Mouse (Mus musculus) kidney, adult 2 months (tissue): Measurements from ENCODE around the gene Tmem268. TPM values are rescaled to one million over a fixed set of nuclear protein-coding genes. Genes with fewer than 3 reads are reported as not detected.
A peak's percentile ranks its signal among the peaks of the same experiment; 100 is the strongest.

Experiments
- DNase-seq: peaks from one replicate; pipeline ENCODE4 v3.0.0; 2021
- H3K27ac ChIP-seq: fragments of 200-500 bp; 2 replicates; pipeline ENCODE4 v1.5.1; 2012; ENCODE audit warnings: low read depth, low read length, control low read depth, inconsistent platforms; ENCODE audit not compliant: insufficient read depth
- H3K27me3 ChIP-seq: fragments of 200-500 bp; replicated peaks from 2 replicates; pipeline ENCODE4 v1.6.1; 2012; ENCODE audit warnings: mild to moderate bottlenecking, moderate library complexity, low read length, inconsistent platforms; ENCODE audit not compliant: control insufficient read depth, insufficient read depth
- H3K36me3 ChIP-seq: fragments of 200-500 bp; 2 replicates; pipeline ENCODE4 v1.6.1; 2012; ENCODE audit warnings: mild to moderate bottlenecking, moderate library complexity, low read length, inconsistent platforms; ENCODE audit not compliant: control insufficient read depth, insufficient read depth
- H3K4me1 ChIP-seq: fragments of 200-500 bp; 2 replicates; pipeline ENCODE4 v1.6.1; 2011; ENCODE audit warnings: low read length; ENCODE audit not compliant: control insufficient read depth, insufficient read depth
- H3K4me3 ChIP-seq: fragments of 200-500 bp; 2 replicates; pipeline ENCODE4 v1.5.1; 2011; ENCODE audit warnings: mild to moderate bottlenecking, low read depth, low read length, control low read depth; ENCODE audit not compliant: insufficient read depth
- CTCF ChIP-seq: fragments of 200-500 bp; conservative IDR thresholded peaks from 2 replicates; pipeline ENCODE4 v1.5.1; 2011; ENCODE audit warnings: low read depth, mild to moderate bottlenecking, control low read depth, low read length, moderate library complexity, mixed read lengths; ENCODE audit not compliant: insufficient read depth, insufficient read length
- POLR2A ChIP-seq: fragments of 200-500 bp; IDR thresholded peaks from one replicate; pipeline ENCODE4 v1.6.1; 2011; ENCODE audit warnings: low read depth, low read length, control low read depth
- WGBS: fragments of 180-500 bp; shearing (Covaris S2); methylation state at CpG from one replicate; pipeline ENCODE4 v1.1.7; 2018; 5-methylcytosine and 5-hydroxymethylcytosine counted together
- polyA plus RNA-seq: library from polyadenylated mRNA; depleted of rRNA; stranded (reverse); fragments of >200 nt; gene quantifications from 2 replicates; pipeline ENCODE4 v1.2.3, GENCODE M21; 2012

Tmem268 gene
- polyA plus RNA-seq, 1 experiment, result 10.1 TPM

DNA sequence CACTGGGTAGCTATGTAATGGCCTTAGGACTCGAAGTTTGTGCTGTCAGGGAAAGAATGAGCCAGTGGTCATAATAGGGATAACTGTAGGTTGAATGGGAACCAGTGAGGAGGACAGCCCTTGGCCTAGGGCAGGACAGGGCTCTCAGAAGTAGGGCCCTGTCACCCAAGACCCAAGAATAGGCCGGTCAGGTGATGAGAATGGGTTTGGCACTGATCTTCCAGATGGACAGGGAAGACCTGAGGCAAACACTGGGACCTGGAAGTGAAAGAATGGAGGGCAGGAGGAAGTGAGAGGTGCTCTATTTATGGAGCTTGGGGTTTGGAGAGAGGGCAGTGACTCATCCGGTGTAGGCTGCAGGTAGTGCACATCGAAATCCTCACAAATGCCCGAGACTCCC, 1.9 kb upstream of the Tmem268 start:
- Histone ChIP-seq H3K27me3 (no peaks in the 10 kb centered on the region), H3K4me1 (peaks cover 30% of the 10 kb centered on the region), H3K36me3 (no peaks in the 10 kb centered on the region; the same call in 1 of the 2 replicates), H3K27ac (no peak overlapping the region), H3K4me3 (no peak overlapping the region)
- TF ChIP-seq CTCF (no peak), POLR2A (no peak)
- WGBS, result 67% methylated on average over 5 of the region's 5 CpGs
- no peak for DNase-seq

DNA sequence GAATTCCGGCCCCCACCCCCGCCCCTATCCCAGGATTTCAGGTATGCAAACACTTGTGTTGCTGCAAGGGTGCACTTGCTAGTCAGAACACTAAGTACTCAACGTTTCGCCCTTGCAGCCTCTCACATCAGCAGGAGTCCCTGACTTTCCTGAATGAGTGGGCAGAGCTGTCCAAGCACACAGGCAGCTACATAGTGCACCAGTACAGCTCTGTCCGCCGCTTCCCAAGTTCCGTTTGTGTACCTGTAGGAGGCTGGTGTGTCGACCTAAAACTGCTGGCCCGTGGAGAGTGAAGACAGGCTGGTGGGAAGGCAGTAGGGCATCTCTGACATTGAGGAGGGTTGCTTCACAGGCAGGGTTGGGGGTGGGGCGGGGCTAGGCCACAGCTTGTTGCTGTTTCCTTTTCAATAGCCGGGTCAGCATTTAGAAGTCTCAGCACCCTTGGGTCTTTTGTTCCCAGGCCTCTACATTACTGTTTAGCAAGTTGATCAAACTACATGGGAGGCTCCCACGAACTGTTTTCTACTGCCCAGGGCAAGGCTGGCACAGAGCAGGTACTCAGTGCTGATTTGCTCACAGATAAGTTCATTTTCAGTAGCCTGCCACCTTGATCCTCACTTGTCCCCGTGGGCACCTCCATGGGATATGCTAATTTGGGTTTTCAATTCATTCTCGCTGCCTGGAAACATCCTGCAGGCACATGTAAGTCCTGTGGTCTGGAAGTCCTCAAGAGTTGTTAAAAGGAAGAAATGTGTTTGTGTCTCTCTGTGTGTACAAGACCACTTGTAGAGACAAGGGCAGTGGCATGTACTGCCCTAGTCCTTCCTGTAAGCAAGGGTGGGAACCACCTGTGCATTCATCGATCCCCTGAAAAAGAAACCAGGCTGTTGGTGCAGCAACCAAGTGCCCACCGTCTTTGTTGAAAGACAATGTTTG, 1.2 kb upstream of the Tmem268 start:
- no peaks in the 10 kb centered on the region for H3K27me3 ChIP-seq
- 38% methylated on average over 16 of the region's 16 CpGs for WGBS
- DNase-seq, result peak; percentile 45
- no peak overlapping the region; the same call in 1 of the 2 replicates for H3K27ac ChIP-seq
- no peaks in the 10 kb centered on the region; the same call in 1 of the 2 replicates for H3K36me3 ChIP-seq
- TF ChIP-seq CTCF (no peak), POLR2A (no peak)
- no peak overlapping the region for H3K4me3 ChIP-seq
- H3K4me1 ChIP-seq, result peaks cover 36% of the 10 kb centered on the region

DNA sequence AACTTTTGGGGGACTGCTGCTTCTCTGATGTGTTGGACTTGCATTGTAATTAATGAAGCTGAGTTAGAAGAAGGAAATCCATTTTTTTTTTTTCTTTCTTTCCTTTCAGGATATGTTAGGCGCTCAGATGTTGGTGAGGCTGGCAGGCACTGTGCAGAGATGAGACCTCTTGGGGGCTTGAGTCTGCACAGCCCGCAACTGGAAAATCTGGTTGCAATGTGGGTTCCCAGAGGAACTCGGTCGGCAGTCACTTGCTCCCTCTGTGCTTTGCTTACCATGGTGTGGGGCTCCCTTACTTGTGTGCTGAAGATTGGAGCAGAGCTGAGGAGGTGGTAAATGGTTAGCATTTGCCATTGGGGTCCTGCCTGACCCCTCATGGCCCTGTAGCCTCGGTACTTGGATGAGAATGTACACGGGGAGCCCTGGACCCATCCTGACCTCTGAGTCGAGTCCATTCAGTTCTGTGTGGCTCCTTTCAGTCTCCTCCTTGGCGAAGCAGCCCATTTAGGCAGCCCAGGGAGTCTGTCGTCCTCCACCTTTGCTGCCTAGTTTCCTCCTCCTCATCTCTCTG, 631 bp downstream of the Tmem268 start:
- peaks cover 39% of the 10 kb centered on the region for H3K4me1 ChIP-seq
- no peaks in the 10 kb centered on the region for H3K27me3 ChIP-seq
- peak overlapping the region; percentile 98 for H3K4me3 ChIP-seq
- no peak for TF ChIP-seq POLR2A
- TF ChIP-seq CTCF, result no peak
- peak overlapping the region; percentile 89; the same call in 1 of the 2 replicates for H3K27ac ChIP-seq
- no peak for DNase-seq
- WGBS, result 47% methylated on average over 9 of the region's 9 CpGs
- no peaks in the 10 kb centered on the region for H3K36me3 ChIP-seq

DNA sequence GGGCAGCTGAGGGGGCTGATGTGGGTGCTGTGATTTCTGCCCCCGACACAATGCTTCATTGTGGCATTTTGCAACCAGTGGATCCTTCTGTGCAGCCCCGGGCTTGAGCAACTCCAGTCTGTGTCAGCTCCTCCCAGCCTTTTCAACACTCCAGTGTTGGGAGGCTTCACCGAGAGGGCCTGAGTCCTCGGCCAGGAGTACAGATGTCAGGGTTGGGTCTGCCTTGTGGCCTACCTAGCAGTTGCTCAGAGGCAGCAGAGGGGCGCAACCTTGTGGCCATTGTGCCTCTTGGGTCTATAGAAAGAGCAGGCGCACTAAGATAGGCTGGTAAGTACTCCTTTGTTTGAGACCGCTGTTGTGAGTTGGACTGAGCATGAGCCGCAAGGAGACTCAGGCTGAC, 1.5 kb downstream of the Tmem268 start:
- DNase-seq, result no peak
- 89% methylated on average over 8 of the region's 8 CpGs for WGBS
- peaks cover 39% of the 10 kb centered on the region for H3K4me1 ChIP-seq
- no peak overlapping the region for H3K4me3 ChIP-seq
- no peak overlapping the region for H3K27ac ChIP-seq
- H3K27me3 ChIP-seq, result no peaks in the 10 kb centered on the region
- TF ChIP-seq CTCF (0 out of 2 replicates have a peak, but pooled peaks have one; percentile 8), POLR2A (no peak)
- no peaks in the 10 kb centered on the region for H3K36me3 ChIP-seq

DNA sequence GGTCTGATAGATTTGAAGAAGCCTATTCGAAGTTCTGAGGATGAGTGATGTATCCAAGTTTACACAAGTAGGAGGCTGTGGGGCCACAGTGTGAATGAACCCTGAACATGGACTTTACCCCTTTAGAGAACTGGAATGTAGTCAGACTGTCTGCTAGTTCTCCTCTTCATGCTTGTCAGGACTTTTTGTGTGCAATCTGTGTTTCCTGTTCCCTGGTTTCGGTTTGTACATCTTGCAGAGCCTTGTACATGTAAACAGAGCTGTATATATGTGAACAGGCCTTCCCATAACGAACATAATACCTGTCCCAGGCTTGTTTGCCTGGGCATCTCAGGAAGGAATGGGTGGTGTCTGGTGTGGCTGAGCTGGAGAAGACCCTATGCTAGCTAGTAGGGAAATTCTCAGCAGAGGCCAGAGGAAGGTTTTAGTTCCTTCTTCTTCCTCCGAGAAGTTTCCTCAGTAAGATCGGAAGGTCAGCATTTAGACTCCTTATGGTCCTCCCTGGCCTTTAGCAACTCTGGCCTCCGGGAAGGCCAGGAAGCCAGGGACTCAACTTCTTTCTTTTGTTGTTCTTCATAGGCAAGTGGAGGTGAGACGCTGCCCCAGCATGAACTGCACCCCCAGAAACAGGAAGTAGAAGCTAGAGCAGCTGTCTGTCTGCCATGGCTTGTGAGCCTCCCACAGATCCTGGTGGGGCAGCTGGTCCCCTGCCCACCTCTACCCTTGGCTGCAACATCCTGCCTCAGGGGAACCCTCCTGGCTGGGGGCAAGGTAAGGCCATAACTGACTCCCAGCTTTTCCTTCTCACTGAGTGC, 3.5 kb downstream of the Tmem268 start:
- H3K27me3 ChIP-seq, result no peaks in the 10 kb centered on the region
- H3K27ac ChIP-seq, result peak overlapping the region; percentile 66
- TF ChIP-seq POLR2A, result no peak
- no peak for TF ChIP-seq CTCF
- H3K4me1 ChIP-seq, result peaks cover 33% of the 10 kb centered on the region
- DNase-seq, result peak; percentile 84
- H3K36me3 ChIP-seq, result no peaks in the 10 kb centered on the region
- H3K4me3 ChIP-seq, result no peak overlapping the region
- 44% methylated on average over 7 of the region's 7 CpGs for WGBS

DNA sequence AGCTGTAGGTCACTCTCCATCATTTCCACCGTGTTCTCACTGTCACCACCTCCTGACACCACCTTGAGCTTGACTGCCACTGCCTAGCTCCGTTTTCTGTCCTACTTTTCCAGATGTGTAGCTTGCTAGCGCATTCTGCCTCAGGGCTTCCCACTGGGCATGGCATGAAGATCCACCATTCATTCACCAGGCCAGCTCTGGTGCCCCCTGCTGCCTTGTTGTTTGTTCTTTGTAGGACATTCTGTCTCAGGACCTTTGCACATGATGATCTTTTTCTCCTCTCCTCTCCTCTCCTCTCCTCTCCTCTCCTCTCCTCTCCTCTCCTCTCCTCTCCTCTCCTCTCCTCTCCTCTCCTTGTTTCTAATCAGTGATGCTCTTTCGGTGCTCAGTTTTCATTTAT, 4.2 kb downstream of the Tmem268 start:
- H3K27ac ChIP-seq, result peak overlapping the region; percentile 66
- no peak overlapping the region for H3K4me3 ChIP-seq
- DNase-seq, result no peak
- H3K27me3 ChIP-seq, result no peaks in the 10 kb centered on the region
- H3K4me1 ChIP-seq, result peaks cover 26% of the 10 kb centered on the region
- 90% methylated on average over 4 of the region's 4 CpGs for WGBS
- TF ChIP-seq CTCF (0 out of 2 replicates have a peak, but pooled peaks have one; percentile 15), POLR2A (no peak)
- no peaks in the 10 kb centered on the region for H3K36me3 ChIP-seq
